Mouse (Mus musculus): ENCODE data around the gene Urgcp. TPM values are rescaled to one million over a fixed set of nuclear protein-coding genes. Genes with fewer than 3 reads are reported as not detected.
A peak's percentile ranks its signal among the peaks of the same experiment; 100 is the strongest.
"Not testable (repeated sequence)": the region's sequence is repeated elsewhere in the genome, so short reads cannot be mapped to it uniquely, and the experiment has no call there.

Gene Urgcp
- total RNA-seq (2022), result 10 to 100 TPM; 63.6 to 83.8 (median 65.6) TPM

GRCm38 (mm10) chr11:5761820-5762632 lies at the start of gene Urgcp:
Gene Urgcp, minus strand, starts transcription at chr11:5762376.
- DNase-seq, result peak; percentile 90

DNA sequence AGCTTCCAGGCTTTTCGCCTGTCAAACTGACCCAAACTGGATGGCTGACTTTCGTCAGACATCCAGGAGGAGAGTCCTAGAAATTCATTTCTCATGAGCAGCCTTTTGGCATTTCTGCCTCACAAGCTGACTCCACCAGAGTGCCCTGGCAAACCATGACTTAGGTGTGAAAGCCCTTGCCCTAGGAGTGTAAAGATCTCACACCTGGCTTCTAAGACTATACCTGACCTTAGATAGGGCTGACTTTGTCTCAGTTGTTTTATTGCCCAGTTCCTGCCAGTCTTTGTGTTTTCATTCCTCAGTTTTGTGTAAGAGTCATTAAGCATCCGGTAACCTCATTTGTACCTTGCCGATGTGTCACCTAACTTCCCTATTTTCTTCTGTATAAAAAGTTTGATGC lies 47.3 kb upstream of the Urgcp start:
- DNase-seq, result not testable (repeated sequence)

DNA sequence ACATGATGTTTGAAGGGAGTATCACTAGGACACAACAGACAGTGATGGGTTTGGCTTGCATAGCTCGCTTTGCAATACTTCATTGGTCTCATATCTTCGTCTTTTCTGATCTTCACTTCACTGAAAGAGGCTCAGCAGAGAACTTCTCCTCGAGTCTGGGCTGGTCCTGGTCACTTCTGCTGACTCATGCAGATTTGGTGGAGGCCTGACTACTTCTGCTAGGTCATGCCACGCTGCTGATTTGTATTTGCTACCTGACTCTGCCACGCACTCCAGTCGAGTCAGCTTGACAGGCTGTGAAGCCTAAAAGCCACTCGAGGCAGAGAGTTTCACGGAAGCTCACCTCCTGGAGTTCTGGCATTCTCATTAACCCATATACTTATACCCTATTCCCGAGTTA lies 45.8 kb upstream of the Urgcp start:
- DNase-seq, result no peak

GRCm38 (mm10) chr11:5805711-5806110 lies 43.5 kb upstream of the Urgcp start:
- DNase-seq, result no peak

- DNase-seq, result no peak
Measured at GRCm38 (mm10) chr11:5804174-5804573, 42.0 kb upstream of the Urgcp start.

DNA sequence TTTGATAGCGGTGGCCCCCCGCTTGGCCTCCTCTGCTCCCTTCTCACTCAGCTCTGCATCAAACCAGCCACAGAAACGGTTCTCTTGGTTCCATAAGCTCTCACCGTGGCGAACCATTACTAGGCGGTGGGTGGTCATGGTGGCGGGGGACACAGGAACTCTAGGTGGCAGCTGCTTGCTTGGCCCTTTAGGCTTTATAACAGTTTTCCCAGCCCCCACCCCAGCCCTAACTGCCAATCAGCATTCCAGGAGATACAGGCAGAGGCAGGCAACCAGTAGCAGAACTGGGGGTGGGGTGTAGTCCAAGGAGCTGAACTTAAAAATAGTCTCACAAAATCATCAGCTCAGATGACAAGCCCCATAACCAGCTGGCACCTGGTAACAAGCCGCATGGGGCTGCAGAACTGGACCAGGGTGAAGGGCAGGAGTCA lies 41.4 kb upstream of the Urgcp start, which contains the start of gene Pgam2:
Pgam2 (minus strand) TSS at position 183 of the 431 bp plus-strand sequence.
- DNase-seq, result no peak

- no peak for DNase-seq
Measured at GRCm38 (mm10) chr11:5802457-5803217, 40.5 kb upstream of the Urgcp start.

- DNase-seq, result no peak
Measured at GRCm38 (mm10) chr11:5802005-5802404, 39.8 kb upstream of the Urgcp start.

- DNase-seq, result no peak
Measured at GRCm38 (mm10) chr11:5801511-5801910, 39.3 kb upstream of the Urgcp start.

DNA sequence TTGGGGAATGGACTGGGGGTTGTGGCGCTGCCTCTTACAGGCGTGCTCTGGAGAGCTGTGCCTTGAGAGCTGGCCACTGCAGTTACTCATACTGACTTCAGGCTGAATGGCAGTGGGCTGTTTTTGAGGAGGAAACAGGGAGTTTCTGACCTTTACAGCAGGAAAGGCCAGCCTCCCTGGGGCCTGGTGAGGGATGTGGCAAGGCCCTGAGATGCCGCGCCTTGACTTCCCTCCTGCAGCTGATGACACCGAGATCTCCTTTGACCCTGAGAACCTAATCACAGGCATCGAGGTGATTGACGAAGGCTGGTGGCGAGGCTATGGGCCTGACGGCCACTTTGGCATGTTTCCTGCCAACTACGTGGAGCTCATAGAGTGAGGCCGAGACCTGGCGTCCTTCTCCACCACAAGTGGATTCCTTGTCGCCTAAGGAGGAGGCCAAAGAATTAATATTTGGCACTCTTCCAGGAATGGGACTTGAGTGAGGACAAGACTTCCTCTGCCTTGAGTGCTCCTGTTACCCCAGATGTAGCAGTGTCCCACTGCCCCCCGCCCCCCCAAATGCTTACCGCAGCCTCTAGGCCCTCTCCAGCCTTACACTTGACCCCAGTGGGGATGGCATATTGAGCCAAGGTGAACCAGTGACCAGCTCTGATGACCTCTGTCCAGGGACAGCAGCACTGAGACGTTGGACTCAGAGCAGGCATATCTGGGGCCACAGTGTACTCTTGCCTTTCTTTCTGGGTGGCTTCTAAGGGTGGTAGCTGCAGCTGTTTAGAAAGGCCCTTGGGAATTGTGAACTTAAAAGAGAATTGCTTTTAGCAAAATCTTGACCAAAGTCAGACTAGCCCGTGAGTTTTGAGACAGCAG lies 37.7 kb upstream of the Urgcp start:
- DNase-seq, result no peak

- DNase-seq, result no peak
Measured at GRCm38 (mm10) chr11:5797928-5798327, 35.8 kb upstream of the Urgcp start.

GRCm38 (mm10) chr11:5797371-5797770 lies 35.2 kb upstream of the Urgcp start:
- no peak for DNase-seq

GRCm38 (mm10) chr11:5796939-5797338 lies 34.8 kb upstream of the Urgcp start:
- no peak for DNase-seq

GRCm38 (mm10) chr11:5795706-5796105 lies 33.5 kb upstream of the Urgcp start:
- DNase-seq, result no peak

- DNase-seq, result no peak
Measured at GRCm38 (mm10) chr11:5795290-5795689, 33.1 kb upstream of the Urgcp start.

GRCm38 (mm10) chr11:5790431-5790830 lies 28.3 kb upstream of the Urgcp start:
- DNase-seq, result no peak

DNA sequence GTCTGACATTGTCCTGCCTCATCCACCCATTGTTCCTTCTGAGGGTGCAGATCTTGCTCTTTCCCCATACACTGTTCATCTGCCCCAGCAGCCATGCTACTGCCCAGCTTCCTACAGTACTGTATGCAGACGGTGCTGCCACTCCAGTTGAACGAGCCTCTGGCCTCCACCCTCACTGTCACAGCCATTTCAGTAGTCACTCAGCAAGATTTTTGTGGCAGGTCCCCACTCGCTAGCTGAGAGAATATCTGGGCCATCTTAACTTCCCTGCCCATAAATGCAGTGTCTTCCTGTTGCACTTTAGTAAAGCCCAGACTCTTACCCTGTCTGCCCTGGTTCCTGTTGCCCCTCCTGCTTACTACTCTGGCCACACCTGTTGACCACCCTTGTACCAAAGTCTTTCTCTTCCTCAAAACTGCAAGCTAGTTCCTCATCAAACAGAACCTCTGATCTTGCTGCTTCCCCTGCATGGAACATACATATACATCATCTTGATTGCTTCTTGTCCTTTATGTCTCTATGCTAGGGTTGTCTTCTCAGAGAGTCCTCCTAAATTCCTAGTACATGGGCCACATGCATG lies 27.7 kb upstream of the Urgcp start:
- no peak for DNase-seq

DNA sequence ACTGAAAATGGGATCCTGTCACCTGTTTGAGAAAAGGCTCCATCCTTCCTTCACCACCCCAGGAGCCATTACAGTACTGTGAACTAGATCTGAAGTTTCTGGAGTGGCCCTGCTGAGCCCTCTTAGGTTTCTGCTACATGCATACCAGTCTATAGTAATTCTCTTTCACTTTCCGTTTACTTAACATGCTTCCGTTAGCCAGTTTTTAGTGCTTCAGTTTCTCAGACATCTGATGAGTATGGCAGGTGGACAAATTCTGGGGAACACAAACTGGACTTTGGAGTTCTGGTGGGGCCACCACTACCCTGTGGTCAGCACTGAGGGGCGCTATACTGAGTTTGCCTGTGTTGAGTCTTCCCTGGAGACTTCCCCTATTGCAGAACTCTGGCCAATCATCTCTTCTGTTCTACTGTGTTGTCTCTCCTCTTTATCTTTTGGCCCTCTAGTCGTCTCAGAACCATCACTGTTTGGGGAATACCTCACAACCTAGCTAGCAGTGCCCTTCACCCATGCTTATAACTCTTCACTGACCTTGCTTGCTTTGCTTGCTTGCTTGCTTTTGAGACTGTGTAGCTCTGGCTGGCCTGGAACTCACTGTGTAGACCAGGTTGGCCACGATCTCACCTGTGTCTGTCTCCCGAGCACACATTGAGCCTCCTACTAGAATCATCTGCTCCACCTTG lies 27.0 kb upstream of the Urgcp start:
- DNase-seq, result no peak

DNA sequence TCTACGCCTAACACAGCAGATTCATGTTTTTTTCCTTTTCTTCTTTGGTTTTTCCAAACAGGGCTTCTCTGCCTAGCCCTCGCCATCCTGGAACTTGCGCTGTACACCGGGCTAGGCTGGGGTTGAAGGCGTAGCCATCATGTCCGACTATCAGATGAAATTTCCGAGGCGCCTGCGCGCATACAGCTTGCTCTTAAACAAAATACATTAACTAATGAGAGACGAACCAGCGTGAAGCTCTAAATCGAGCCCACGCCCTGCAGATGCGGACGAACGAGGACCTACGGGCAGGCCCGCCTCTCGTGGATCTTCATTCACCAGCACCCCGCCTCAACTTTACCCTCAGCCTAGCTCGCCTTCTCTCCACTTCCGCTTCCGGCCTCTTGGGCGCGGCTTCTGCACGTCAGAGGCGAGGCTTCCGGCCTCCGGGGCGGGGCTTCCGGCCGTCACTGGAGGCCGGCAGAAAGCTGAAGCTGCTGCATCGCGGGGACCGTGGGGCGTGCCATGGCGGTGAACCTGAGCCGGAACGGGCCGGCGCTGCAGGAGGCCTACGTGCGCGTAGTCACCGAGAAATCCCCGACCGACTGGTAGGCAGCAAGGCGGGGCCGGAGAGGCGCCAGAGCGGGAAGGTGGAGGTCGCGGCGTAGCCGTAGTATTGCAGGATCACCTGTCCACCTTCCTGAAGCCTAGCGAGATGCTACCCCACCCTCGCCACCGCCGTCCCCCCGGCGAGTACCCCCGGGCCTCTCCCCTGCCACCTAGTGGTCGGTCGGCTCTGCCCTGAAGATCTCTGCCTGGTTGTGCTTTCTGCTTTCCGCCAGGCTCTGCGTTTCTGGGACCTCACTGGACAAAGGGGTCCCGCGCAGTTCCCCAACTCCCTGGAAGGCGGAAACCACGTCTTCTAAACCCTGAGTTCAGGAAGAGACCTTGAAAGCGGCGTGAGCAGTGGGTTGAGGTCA lies 26.2 kb upstream of the Urgcp start, which contains the start of gene Dbnl:
Dbnl (plus strand) TSS at position 433 of the 959 bp plus-strand sequence.
- DNase-seq, result peak; percentile 93

DNA sequence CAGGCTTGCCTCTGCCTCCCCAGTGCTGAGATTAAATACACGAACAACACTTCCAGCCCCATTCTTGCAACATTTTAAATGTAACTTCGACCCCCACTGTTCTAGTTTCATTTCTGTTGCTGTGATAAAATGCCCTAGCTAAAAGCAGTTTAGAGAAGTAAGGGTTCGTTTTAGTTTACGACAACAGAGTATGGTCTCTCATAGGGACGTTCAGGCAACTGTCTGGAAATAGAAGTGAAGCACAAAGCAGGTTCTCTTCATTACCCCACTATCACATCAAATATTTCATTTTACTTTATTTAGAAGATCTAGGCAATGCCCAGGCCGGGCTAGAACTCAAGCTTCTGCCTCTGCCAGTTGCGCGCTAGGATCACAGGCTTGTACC lies 25.5 kb upstream of the Urgcp start:
- no peak for DNase-seq
